Mouse (Mus musculus): ENCODE measurements at regions not wholly inside any gene's neighbourhood (a gene's known extent, or its start where the extent isn't known, plus 50 kb on each side); places are given as distances from the start of the nearest gene placed in this dataset.
"Not testable (repeated sequence)": the region's sequence is repeated elsewhere in the genome, so short reads cannot be mapped to it uniquely, and the experiment has no call there.

- no peak for DNase-seq
Measured at GRCm38 (mm10) chr9:115426682-115427081, 116.5 kb upstream of the Stt3b start.

- no peak for DNase-seq
Measured at GRCm38 (mm10) chr9:115430271-115430670, 120.0 kb upstream of the Stt3b start.

- no peak for DNase-seq
Measured at GRCm38 (mm10) chr9:115434696-115435095, 124.5 kb upstream of the Stt3b start.

- no peak for DNase-seq
Measured at GRCm38 (mm10) chr9:115436301-115436700, 126.1 kb upstream of the Stt3b start.

GRCm38 (mm10) chr9:115438234-115438633 is 128.0 kb upstream of the Stt3b start:
- DNase-seq, result not testable (repeated sequence)

GRCm38 (mm10) chr9:115446681-115447080 is 136.5 kb upstream of the Stt3b start:
- DNase-seq, result no peak

- DNase-seq, result no peak
Measured at GRCm38 (mm10) chr9:115450741-115451320, 140.6 kb upstream of the Stt3b start.

GRCm38 (mm10) chr9:115454771-115455170 is 144.6 kb upstream of the Stt3b start:
- DNase-seq, result no peak

- no peak for DNase-seq
Measured at GRCm38 (mm10) chr9:115456121-115456520, 145.9 kb upstream of the Stt3b start.

- no peak for DNase-seq
Measured at GRCm38 (mm10) chr9:115456638-115457037, 146.4 kb upstream of the Stt3b start.

- DNase-seq, result no peak
Measured at GRCm38 (mm10) chr9:115457889-115458710, 147.9 kb upstream of the Stt3b start.

- not testable (repeated sequence) for DNase-seq
Measured at GRCm38 (mm10) chr9:115459075-115459474, 148.9 kb upstream of the Stt3b start.

- no peak for DNase-seq
Measured at GRCm38 (mm10) chr9:115465326-115465725, 155.1 kb upstream of the Stt3b start.

- DNase-seq, result no peak
Measured at GRCm38 (mm10) chr9:115468641-115469040, 158.4 kb upstream of the Stt3b start.

GRCm38 (mm10) chr9:115471582-115471981 is 161.4 kb upstream of the Stt3b start:
- DNase-seq, result no peak

- DNase-seq, result no peak
Measured at GRCm38 (mm10) chr9:115473037-115473436, 162.8 kb upstream of the Stt3b start.

GRCm38 (mm10) chr9:115473847-115474246 is 163.6 kb upstream of the Stt3b start:
- no peak for DNase-seq

GRCm38 (mm10) chr9:115474342-115474741 is 164.1 kb upstream of the Stt3b start:
- DNase-seq, result no peak

GRCm38 (mm10) chr9:115476205-115476604 is 166.0 kb upstream of the Stt3b start:
- DNase-seq, result no peak

GRCm38 (mm10) chr9:115477556-115478220 is 167.5 kb upstream of the Stt3b start:
- DNase-seq, result no peak

- no peak for DNase-seq
Measured at GRCm38 (mm10) chr9:115478946-115479345, 168.7 kb upstream of the Stt3b start.

GRCm38 (mm10) chr9:115481176-115481575 is 171.0 kb upstream of the Stt3b start:
- DNase-seq, result no peak

- no peak for DNase-seq
Measured at GRCm38 (mm10) chr9:115483024-115483423, 172.8 kb upstream of the Stt3b start.

GRCm38 (mm10) chr9:115483721-115484120 is 173.5 kb upstream of the Stt3b start:
- DNase-seq, result no peak

Measured in spleen, adult 18-20 months (tissue).